ENCODE assay signal across 1 mouse cellular context in genomic region chr7:127139562-127139961, GRCm38 (mm10).
TF ChIP-seq lines count a peak whose summit lies in the region.

No protein-coding gene starts in this region.

TF ChIP-seq in ES-E14, 5 proteins besides CTCF, POLR2A, EP300 and RAD21 (continued from another document):
- no peak for TF ChIP-seq MAFK (IDR thresholded peaks at IDR 0.05; ENCODE audit: insufficient read depth, low read depth, low read length)
